Mouse (Mus musculus): ENCODE data around the gene Tmem230. TPM values are rescaled to one million over a fixed set of nuclear protein-coding genes. Genes with fewer than 3 reads are reported as not detected.
A peak's percentile ranks its signal among the peaks of the same experiment; 100 is the strongest.

The Tmem230 gene
- polyA plus RNA-seq, 2 experiments from 2014 or later: 40.0 to 40.5 TPM

GRCm38 (mm10) chr2:132232413-132232945 lies 15.1 kb downstream of the Tmem230 start:
- ATAC-seq: no peak

GRCm38 (mm10) chr2:132224359-132224758 lies 23.2 kb downstream of the Tmem230 start:
- ATAC-seq: no peak

GRCm38 (mm10) chr2:132221611-132222073 lies 26.0 kb downstream of the Tmem230 start:
- no peak for ATAC-seq

DNA sequence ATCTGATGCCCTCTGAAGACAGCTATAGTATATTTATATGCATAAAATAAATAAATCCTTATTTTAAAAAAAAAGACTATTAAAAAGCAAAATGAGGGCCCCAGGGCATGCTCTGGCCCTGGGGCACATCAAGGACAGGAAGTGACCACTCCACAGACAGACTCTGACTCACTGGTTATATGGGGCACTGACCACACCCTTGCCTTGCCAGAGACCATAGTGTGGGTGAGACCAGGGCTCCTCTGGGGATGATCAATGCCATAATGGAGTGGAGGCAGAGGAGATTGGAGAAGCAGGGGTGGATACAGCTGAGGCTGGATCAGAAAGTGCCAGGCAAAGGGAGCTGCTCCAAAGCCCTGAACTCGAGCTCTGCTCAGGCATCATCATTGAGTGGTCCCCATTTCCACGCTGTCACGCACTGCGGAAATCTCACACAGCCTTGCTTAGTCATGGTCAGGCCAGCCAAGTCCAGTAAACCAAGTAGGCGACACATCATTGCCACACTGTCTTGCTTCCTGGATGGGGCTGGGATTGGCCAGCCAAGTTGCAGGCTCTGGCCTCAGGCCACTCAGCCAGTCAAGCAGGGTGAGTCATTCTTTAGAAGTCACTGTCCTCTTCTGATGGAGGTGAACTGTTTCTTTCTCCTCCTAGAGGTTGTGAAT lies 35.5 kb downstream of the Tmem230 start:
- ATAC-seq: no peak

- ATAC-seq: no peak
These were observed 36.7 kb downstream of the Tmem230 start for GRCm38 (mm10) chr2:132210806-132211312.

- no peak for ATAC-seq
These were observed 39.2 kb downstream of the Tmem230 start for GRCm38 (mm10) chr2:132208246-132208881.

GRCm38 (mm10) chr2:132206316-132206881 lies 41.2 kb downstream of the Tmem230 start:
- ATAC-seq: no peak

- ATAC-seq: no peak
These were observed 42.1 kb downstream of the Tmem230 start for GRCm38 (mm10) chr2:132205549-132205948.

DNA sequence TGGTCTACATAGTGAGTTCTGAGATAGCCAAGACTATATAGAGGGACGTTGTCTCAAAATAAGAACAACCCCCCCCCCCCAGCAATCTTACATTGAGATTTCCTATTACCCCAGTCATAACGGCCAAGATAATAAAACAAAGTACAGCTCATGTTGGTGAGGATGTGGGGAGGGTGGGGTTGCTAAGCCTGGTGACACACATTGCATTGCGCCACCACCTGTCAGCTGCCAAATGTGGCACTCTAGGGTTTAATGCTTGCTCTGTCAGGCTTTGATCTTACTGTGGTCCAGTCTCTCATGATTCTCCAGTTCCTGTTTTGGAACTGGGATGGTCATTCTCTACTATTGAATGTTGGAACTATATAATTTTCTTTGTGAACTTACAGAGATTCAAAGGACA lies 43.8 kb downstream of the Tmem230 start:
- peak; percentile 46 for ATAC-seq

DNA sequence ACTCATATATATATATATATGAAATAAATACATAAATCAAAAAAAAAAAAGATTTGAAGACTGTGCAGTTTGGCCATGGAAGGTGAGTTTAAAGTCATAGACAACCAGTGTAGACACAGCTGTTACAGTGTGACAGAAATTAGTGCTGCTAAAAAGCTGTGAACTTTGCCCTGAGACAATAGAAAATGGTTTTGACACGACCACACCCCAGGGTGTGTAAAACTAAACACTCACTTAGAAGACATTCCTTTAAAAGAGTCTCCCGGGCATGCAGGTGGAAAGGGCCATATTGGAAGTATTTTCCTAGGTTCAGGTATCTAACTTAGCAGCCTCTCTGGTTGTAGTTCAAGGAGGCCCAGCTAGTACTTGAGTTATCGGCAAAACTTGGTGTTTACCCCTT lies 44.4 kb downstream of the Tmem230 start:
- no peak for ATAC-seq

DNA sequence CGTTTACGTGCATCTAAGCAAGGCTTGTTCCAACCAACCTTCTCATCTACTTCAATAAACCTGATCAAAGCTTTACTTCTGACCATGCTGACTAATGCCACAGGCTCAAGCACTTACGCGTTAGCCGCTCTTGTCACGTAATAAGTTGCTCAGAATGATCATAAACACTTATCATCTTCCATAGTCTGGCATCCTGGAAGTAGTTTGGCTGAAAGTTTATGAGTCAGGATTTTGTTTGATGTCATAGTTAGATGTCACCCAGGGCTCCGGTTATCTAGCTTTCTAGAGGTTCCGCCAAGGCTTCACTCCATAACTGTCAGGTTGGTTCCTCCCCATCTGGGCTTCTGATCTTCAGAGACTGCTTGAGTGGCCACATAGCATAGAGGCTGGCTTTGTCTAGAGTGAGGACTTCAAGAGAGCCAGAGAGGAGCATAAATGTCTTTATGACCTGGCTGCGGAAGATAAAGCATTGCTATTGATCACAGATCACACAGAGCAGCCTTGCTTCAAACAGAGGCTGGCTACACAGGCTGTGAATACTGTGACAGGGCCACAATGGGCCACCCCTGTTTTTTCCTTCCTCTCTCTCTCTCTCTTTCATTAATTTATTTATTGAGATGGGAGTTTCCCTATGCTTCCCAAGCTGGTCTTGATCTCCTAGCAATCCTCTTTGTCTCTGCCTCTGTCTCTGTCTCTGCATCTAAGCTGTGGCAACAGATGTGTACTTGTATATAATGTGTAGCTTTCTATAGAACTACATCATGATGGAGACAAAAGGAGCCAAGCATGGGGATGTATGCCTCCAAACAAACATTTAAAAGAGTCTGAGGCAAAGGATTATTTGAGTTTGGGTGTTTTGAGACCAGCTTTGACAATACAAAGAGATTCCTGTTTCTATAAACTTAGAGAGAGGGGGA lies 49.3 kb downstream of the Tmem230 start:
- no peak for ATAC-seq

DNA sequence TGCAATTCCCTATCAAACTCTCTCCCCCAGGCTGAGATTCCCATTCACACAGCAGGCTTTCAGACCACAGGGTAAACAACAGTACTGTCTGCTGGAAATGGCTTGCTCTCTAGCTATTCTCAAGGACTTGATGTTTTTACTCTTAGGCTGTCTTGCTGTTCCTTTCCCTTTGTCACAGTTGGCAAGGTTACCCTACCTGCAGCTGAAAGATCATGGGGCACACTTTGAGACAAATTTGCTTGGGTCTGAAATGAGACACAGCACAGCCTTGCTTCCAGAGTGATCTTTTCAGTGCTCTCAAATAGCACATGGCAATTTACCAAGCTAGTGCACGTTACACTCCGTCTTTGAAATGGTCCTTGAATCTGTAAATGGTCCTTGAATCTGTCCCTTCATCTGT lies 52.0 kb downstream of the Tmem230 start:
- ATAC-seq: no peak

- no peak for ATAC-seq
These were observed 56.9 kb downstream of the Tmem230 start for GRCm38 (mm10) chr2:132190602-132191161.

Other genes with a start within 250 kb of the Tmem230 start
- gene Rassf2, start 217.5 kb downstream of the Tmem230 start, polyA plus RNA-seq (2017; shearing (Covaris generic)): 10 to 100 TPM; 59.8 to 83.1 TPM
- gene Slc23a2, start 102.7 kb downstream of the Tmem230 start, polyA plus RNA-seq (2017; shearing (Covaris generic)): 10 to 100 TPM in 1 of 2 experiments, 1 to 10 TPM in 1; 9.8 to 11.1 TPM
- gene Pcna, start 5.5 kb upstream of the Tmem230 start, polyA plus RNA-seq (2017; shearing (Covaris generic)): 100 to 1,000 TPM; 185 to 199 TPM
- gene Cds2, start 15.3 kb upstream of the Tmem230 start, polyA plus RNA-seq (2017; shearing (Covaris generic)): 10 to 100 TPM; 21.6 to 28.3 TPM
- under 1 TPM in 1 of 2 experiments, not detected in 1; 0.21 TPM for gene Prokr2, start 137.6 kb upstream of the Tmem230 start, polyA plus RNA-seq (2017; shearing (Covaris generic))

All from activated CD4-positive, CD25-positive, alpha-beta regulatory T cell, adult 4 months (primary cell).